ENCODE assay signal across 15 mouse cellular contexts in the genomic region with DNA sequence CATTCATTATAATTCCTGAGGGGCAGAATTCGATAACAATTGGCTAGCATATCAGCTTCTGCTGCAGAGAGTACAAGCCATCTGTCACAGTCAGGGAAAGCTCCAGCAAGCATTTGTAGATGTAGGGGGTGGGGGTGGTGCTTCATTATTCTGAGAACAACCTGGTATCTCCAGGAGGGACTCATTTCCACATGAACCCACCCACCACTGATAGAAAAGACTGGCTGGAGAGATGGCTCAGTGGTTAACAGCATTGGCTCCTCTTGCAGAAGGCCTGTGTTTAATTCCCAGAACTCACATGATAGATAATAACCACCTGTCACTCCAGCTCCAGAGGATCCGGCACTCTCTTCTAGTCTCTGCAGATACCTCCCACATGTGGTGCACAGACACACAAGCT. TPM values are rescaled to one million over a fixed set of nuclear protein-coding genes. Genes with fewer than 3 reads are reported as not detected.
A peak's percentile ranks its signal among the peaks of the same experiment; 100 is the strongest.
DNase-seq lines count a peak whose midpoint lies in the region; ATAC-seq lines count a peak whose summit lies in the region.
"Had no signal": no experiment of that assay in that cellular context is flagged by ENCODE, and none has a peak within 500 bp of the region (broad histone marks: within the 10 kb centered on the region; RNA-seq: fewer than 3 reads in every experiment).

No protein-coding gene starts in this region.

- no peak overlapping the region for H3K4me3 ChIP-seq in forebrain, embryonic 15.5 days
- no peak overlapping the region for H3K4me3 ChIP-seq in forebrain, embryonic 12.5 days (replicated peaks)
- no peak overlapping the region for H3K4me3 ChIP-seq in neural tube, embryonic 14.5 days (ENCODE audit: low read depth, low read length)
- H3K4me3 ChIP-seq: heart, adult 2 months had no signal

- H3K4me1 ChIP-seq in forebrain, embryonic 15.5 days = no peaks in the 10 kb centered on the region
- H3K4me1 ChIP-seq in forebrain, embryonic 12.5 days = no peaks in the 10 kb centered on the region
- H3K4me1 ChIP-seq in neural tube, embryonic 14.5 days (ENCODE audit: control insufficient read depth, insufficient read depth, low read length) = no peaks in the 10 kb centered on the region

- no peaks in the 10 kb centered on the region for H3K9me3 ChIP-seq in forebrain, embryonic 15.5 days
- H3K9me3 ChIP-seq in forebrain, embryonic 12.5 days = no peaks in the 10 kb centered on the region
- H3K9me3 ChIP-seq in neural tube, embryonic 14.5 days (ENCODE audit: control insufficient read depth, low read length) = no peaks in the 10 kb centered on the region

- no peaks in the 10 kb centered on the region for H3K36me3 ChIP-seq in forebrain, embryonic 15.5 days
- H3K36me3 ChIP-seq in forebrain, embryonic 12.5 days (replicated peaks) = no peaks in the 10 kb centered on the region
- no peaks in the 10 kb centered on the region for H3K36me3 ChIP-seq in neural tube, embryonic 14.5 days (ENCODE audit: control insufficient read depth, insufficient read depth, low read length)

- peak; percentile 83 for ATAC-seq in forebrain, embryonic 15.5 days (replicated peaks)
- ATAC-seq in forebrain, embryonic 12.5 days (ENCODE audit: low FRiP score) = no peak
- peak; percentile 69 for ATAC-seq in neural tube, embryonic 14.5 days (ENCODE audit: low read depth)
- ATAC-seq: activated CD4-positive, CD25-positive, alpha-beta regulatory T cell, adult 4 months had no signal

- no peaks in the 10 kb centered on the region for H3K27me3 ChIP-seq in forebrain, embryonic 15.5 days
- no peaks in the 10 kb centered on the region for H3K27me3 ChIP-seq in forebrain, embryonic 12.5 days
- H3K27me3 ChIP-seq in neural tube, embryonic 14.5 days (ENCODE audit: control insufficient read depth, insufficient read depth, low read length) = no peaks in the 10 kb centered on the region

- no peak overlapping the region for H3K4me2 ChIP-seq in forebrain, embryonic 15.5 days (replicated peaks)
- H3K4me2 ChIP-seq in forebrain, embryonic 12.5 days = no peak overlapping the region
- no peak overlapping the region for H3K4me2 ChIP-seq in neural tube, embryonic 14.5 days (ENCODE audit: low read depth, low read length)

- 46% methylated on average over 2 of the region's 2 CpGs for WGBS in forebrain, embryonic 15.5 days
- WGBS in forebrain, embryonic 12.5 days = 77% methylated on average over 2 of the region's 2 CpGs
- WGBS in neural tube, embryonic 14.5 days = 61% methylated on average over 2 of the region's 2 CpGs

- no peak overlapping the region for H3K9ac ChIP-seq in forebrain, embryonic 15.5 days (replicated peaks)
- no peak overlapping the region for H3K9ac ChIP-seq in forebrain, embryonic 12.5 days
- no peak overlapping the region for H3K9ac ChIP-seq in neural tube, embryonic 14.5 days (replicated peaks; ENCODE audit: low read depth, low read length)
- H3K9ac ChIP-seq: liver, embryonic 14.5 days had no signal

- peak overlapping the region; percentile 27; the same call in 1 of the 2 replicates for H3K27ac ChIP-seq in forebrain, embryonic 15.5 days (replicated peaks)
- no peak overlapping the region for H3K27ac ChIP-seq in forebrain, embryonic 12.5 days
- H3K27ac ChIP-seq in neural tube, embryonic 14.5 days (ENCODE audit: low read depth, low read length) = no peak overlapping the region
- H3K27ac ChIP-seq: heart, adult 2 months; liver, embryonic 14.5 days had no signal

- no peak for DNase-seq in neural tube, embryonic 10.5 days (ENCODE audit: extremely low spot score, low spot score)
- peak; percentile 58 for DNase-seq in layer of hippocampus, adult 9-10 months (ENCODE audit: low spot score)
- peak; percentile 9 to 14 for DNase-seq in right cerebral cortex, postnatal 36 days (ENCODE audit: low spot score in 2 of 2)
- no peak for DNase-seq in embryo, embryonic 10 days (ENCODE audit: low spot score)
- DNase-seq in heart, adult 9 months (ENCODE audit: low spot score in 2 of 2) = no peak
- DNase-seq: heart, adult 2 months; kidney, adult 2 months; lung, postnatal 36 days; retina, postnatal 1 day; thymus, postnatal 36 days had no signal

RNA-seq across cellular contexts. Expression of gene Rfxap, which starts 27.8 kb away (rescaled TPM):
- 39.0 and 45.7 TPM in 2 replicates for polyA plus RNA-seq in forebrain, embryonic 15.5 days (2015; fragmentation: Nextera tagmentation; extraction: Ambion mirVana)
- 56.8 and 65.6 TPM in 2 replicates for polyA plus RNA-seq in forebrain, embryonic 12.5 days (2016; fragmentation: Nextera tagmentation; extraction: Ambion mirVana)
- polyA plus RNA-seq in neural tube, embryonic 14.5 days (2014; fragmentation: Nextera tagmentation; extraction: Ambion mirVana) = 46.8 and 62.8 TPM in 2 replicates

Comparison
In these comparisons a context has a peak if more than half of its experiments do, and no peak if none do; other contexts are left out.
1. DNase-seq: peak in layer of hippocampus, adult 9-10 months (single experiment) and right cerebral cortex, postnatal 36 days (2 of 2); none in neural tube, embryonic 10.5 days (single experiment), embryo, embryonic 10 days (single experiment) and heart, adult 9 months (0 of 2).